Mouse (Mus musculus) layer of hippocampus, adult 9-11 months (tissue): ENCODE data around the gene Gm17324.
A peak's percentile ranks its signal among the peaks of the same experiment; 100 is the strongest.

Source experiments
- DNase-seq: peaks from one replicate; pipeline ENCODE4 v3.0.0; 2022

Gene Gm17324

GRCm38 (mm10) chr9:78463337-78463736 lies 14.8 kb upstream of the Gm17324 start:
- no peak for DNase-seq

DNA sequence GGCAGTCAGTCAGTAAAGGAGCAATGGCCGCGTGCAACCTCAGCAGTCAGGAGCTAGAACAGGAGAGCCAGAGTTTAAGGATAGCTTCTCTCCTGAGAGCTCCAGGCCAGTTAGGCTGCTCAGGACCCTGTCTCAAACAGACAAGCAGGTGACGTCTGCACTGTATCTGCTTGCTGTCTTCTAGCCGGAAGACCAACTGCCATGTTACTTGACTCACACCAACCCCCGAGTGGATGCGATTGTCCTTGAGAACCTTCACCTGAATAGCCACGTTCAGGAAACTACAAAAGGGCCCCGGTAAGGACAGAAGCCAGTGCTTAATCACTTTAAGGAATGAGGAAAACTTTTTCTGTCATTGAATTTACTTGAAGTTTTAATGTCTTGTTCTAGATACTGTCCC lies 8.4 kb upstream of the Gm17324 start:
- no peak for DNase-seq

- peak; percentile 63 for DNase-seq
Observed at GRCm38 (mm10) chr9:78451382-78451781, 2.8 kb upstream of the Gm17324 start.

- no peak for DNase-seq
Observed at GRCm38 (mm10) chr9:78450404-78450803, 1.8 kb upstream of the Gm17324 start.

DNA sequence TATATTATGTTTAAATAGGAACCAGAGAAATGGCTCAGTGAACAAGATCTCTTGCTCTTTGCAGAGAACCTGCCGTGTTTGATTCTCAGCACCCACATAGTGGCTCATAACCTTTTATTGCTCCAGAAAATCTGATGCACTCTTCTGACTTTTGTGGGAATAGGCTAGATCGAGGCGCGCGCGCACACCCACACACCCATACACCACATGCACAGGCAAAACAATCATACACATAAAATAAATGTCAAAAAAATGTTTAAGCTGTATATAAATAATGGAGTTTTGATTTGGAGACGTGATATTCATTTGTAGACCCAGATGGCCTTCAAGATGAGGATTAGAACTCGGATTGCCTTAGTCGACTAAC lies 997 bp downstream of the Gm17324 start:
- no peak for DNase-seq

GRCm38 (mm10) chr9:78442579-78443392 lies 5.8 kb downstream of the Gm17324 start, which contains the start of gene Cgas:
Gene Cgas, minus strand, starts transcription at chr9:78443237.
- DNase-seq, result peak; percentile 70

GRCm38 (mm10) chr9:78442237-78442578 lies 6.4 kb downstream of the Gm17324 start:
- no peak for DNase-seq

GRCm38 (mm10) chr9:78439426-78439825 lies 9.2 kb downstream of the Gm17324 start:
- DNase-seq, result no peak

- DNase-seq, result no peak
Observed at GRCm38 (mm10) chr9:78432471-78432870, 16.1 kb downstream of the Gm17324 start.

- no peak for DNase-seq
Observed at GRCm38 (mm10) chr9:78430486-78430885, 18.1 kb downstream of the Gm17324 start.

DNA sequence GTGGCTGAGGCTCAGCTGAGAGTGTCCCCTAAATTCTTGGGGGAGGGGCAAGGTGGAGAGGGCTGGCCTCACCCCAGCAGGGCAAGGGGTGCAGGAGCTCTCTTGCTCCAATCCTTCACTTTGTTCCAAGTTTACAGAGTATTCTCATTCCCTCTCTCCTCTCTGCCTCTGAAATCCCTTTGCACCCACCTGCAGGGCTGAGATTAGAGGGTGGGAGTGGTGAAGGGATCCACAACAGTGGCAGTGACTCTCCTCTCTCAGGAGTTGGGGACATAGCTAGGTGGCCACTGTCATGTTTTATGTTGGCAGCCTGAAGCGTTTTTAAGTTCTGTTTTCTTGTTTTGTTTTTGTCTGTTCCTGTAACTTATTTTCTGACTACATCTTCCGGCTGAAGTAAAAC lies 19.0 kb downstream of the Gm17324 start:
- no peak for DNase-seq

DNA sequence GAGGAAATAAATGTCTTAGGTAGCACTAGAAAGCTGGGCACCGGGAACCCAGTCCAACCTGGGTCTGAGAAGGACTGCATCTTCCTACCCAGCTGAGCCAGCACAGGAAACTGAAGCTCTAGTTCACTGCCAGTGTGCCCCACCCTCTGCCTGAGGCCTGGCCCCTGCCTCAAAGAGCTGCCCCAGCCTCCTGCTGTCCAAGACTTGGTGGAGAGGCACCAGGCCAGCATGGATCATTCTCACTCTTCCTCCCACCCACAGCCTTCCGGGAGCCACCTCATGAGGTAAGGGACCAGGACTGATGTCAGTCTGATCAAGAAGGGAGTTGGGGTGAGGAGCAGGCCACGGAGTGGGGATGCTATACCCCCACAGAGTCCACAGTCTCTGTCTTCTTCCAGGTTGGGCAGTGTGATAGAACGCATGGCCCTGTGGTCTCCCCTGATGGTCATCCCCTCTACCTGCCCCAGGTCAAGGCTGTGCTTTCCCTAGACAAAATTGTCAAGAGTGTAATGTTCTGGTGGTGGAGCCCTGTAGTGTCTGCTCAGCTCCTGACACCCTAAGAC lies 19.6 kb downstream of the Gm17324 start:
- DNase-seq, result no peak

DNA sequence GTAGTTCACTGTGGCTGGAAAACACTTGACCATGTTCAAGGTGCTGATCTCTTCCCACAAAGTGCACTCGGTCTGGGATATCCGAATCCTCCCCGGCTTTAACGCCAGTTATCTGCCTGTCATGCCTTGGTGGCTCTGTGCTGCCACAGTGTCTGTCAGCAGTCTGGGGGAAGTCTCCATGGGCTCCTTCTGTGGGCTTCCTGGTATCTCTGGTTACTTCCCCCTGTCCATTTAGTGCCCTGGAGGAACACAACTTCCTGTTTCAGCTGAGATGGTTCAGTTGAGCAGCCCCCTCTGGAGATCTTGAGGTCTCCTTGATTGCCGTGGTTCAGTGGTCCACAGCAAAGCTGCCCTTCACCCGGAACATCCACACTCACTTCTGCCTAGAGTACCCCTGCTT lies 20.4 kb downstream of the Gm17324 start:
- peak; percentile 43 for DNase-seq

GRCm38 (mm10) chr9:78427362-78427781 lies 21.2 kb downstream of the Gm17324 start:
- no peak for DNase-seq

DNA sequence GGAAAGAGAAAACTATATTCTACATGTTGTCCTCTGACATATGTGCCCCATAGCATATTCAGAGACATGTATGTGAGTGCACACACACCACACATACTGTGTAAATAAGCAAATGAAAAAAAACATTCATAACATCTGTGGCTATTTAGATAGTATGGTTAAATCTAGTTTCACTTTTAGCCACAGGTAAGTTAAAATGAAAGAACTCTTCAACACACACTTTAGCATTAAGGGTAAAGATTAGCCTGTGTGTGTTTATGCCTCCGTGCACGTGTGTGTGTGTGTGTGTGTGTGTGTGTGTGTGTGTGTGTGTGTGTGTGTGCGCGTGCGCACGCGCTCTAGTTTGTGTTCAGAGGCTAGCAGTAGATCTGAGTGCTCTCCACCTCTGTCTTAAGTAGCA lies 47.0 kb downstream of the Gm17324 start:
- no peak for DNase-seq

- DNase-seq, result no peak
Observed at GRCm38 (mm10) chr9:78400570-78400969, 48.0 kb downstream of the Gm17324 start.
